Mouse (Mus musculus): ENCODE results near the gene Clpsl2. TPM values are rescaled to one million over a fixed set of nuclear protein-coding genes. Genes with fewer than 3 reads are reported as not detected.

The Clpsl2 gene
- not detected in 2 replicates for polyA plus RNA-seq (2014; fragmentation: Nextera tagmentation; extraction: Ambion mirVana)

GRCm38 (mm10) chr17:28549111-28549510, at the start of gene Clpsl2:
Gene Clpsl2, plus strand, starts transcription at chr17:28549411.
- H3K9ac ChIP-seq (ENCODE audit: low read length) = no peak within 1 kb of the TSS
- 73% methylated on average over 14 of the region's 14 CpGs for WGBS

DNA sequence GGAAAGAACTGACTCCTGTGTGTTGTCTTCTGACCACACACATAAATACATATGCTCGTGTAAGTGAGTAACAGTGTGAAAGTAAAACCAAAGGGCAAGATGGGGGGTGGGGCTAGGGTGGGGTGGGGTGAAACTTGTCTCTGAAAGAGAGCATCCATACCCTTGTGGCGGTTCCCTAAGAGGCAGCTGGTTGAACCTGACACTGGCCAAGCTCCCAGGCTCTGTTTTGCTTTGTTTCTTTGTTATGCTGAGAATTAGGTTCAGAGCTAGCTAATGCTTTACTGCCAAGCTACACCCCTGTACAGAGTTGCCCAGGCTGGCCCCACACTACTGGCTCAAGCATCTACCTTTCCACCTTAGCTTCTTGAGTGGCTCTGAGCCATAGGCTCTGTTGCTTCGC, 48.7 kb upstream of the Clpsl2 start:
- Histone ChIP-seq H3K36me3 (ENCODE audit: control insufficient read depth, insufficient read depth, low read length) (no peaks in the 10 kb centered on the region), H3K9ac (ENCODE audit: low read length) (no peak overlapping the region), H3K27me3 (ENCODE audit: control insufficient read depth, insufficient read depth, low read length) (no peaks in the 10 kb centered on the region), H3K4me2 (ENCODE audit: low read depth) (no peak overlapping the region), H3K9me3 (ENCODE audit: control insufficient read depth, low read length) (no peaks in the 10 kb centered on the region), H3K4me3 (ENCODE audit: low read depth, low read length) (no peak overlapping the region), H3K4me1 (ENCODE audit: control insufficient read depth, insufficient read depth, low read length) (no peaks in the 10 kb centered on the region), H3K27ac (ENCODE audit: low read depth, low read length) (no peak overlapping the region)
- DNase-seq (ENCODE audit: low spot score) (no peak), ATAC-seq (ENCODE audit: insufficient read depth, low FRiP score, low TSS enrichment) (no peak)
- 85% methylated on average over 3 of the region's 3 CpGs for WGBS

More at GRCm38 (mm10) chr17:28549111-28549510, at the start of gene Clpsl2:
- Histone ChIP-seq H3K4me2 (ENCODE audit: low read depth) (no peak within 1 kb of the TSS), H3K9me3 (ENCODE audit: control insufficient read depth, low read length) (no peaks in the 10 kb centered on the region), H3K27ac (ENCODE audit: low read depth, low read length) (no peak within 1 kb of the TSS), H3K4me3 (ENCODE audit: low read depth, low read length) (no peak within 1 kb of the TSS), H3K27me3 (ENCODE audit: control insufficient read depth, insufficient read depth, low read length) (no peaks in the 10 kb centered on the region), H3K4me1 (ENCODE audit: control insufficient read depth, insufficient read depth, low read length) (no peaks in the 10 kb centered on the region), H3K36me3 (ENCODE audit: control insufficient read depth, insufficient read depth, low read length) (no peaks in the 10 kb centered on the region)
- no peak for DNase-seq (ENCODE audit: low spot score)
- ATAC-seq (ENCODE audit: insufficient read depth, low FRiP score, low TSS enrichment) = no peak

- no peaks in the 10 kb centered on the region for H3K36me3 ChIP-seq (ENCODE audit: control insufficient read depth, insufficient read depth, low read length)
- DNase-seq (ENCODE audit: low spot score) = no peak
- no peak overlapping the region for H3K27ac ChIP-seq (ENCODE audit: low read depth, low read length)
- no peak overlapping the region for H3K4me3 ChIP-seq (ENCODE audit: low read depth, low read length)
- no peak for ATAC-seq (ENCODE audit: insufficient read depth, low FRiP score, low TSS enrichment)
- H3K4me2 ChIP-seq (ENCODE audit: low read depth) = no peak overlapping the region
- no peak overlapping the region for H3K9ac ChIP-seq (ENCODE audit: low read length)
- WGBS = 75% methylated on average over 7 of the region's 7 CpGs
- no peaks in the 10 kb centered on the region for H3K27me3 ChIP-seq (ENCODE audit: control insufficient read depth, insufficient read depth, low read length)
- no peaks in the 10 kb centered on the region for H3K4me1 ChIP-seq (ENCODE audit: control insufficient read depth, insufficient read depth, low read length)
- no peaks in the 10 kb centered on the region for H3K9me3 ChIP-seq (ENCODE audit: control insufficient read depth, low read length)
Observed at GRCm38 (mm10) chr17:28502196-28502821, 46.9 kb upstream of the Clpsl2 start.

DNA sequence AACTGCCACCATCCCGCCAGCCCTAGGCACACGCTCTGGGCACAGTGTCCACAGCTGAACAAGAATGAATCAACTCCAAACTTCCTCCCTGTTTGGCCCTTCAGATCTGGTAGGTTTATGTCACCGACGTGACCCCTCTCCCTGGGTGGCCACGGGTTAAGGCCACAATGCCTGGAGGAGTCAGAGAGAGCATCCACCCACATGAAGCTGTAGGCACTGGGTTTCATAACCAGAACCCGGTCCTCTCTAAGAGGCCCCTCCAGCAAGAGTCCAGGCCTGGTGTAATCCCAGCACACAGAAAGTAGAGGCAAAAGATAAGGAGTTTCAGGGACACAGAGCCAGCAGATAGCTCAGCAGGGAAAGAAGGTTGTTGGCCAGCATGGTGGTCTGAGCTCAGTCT, 45.0 kb upstream of the Clpsl2 start:
- no peak for ATAC-seq (ENCODE audit: insufficient read depth, low FRiP score, low TSS enrichment)
- H3K4me3 ChIP-seq (ENCODE audit: low read depth, low read length) = no peak overlapping the region
- no peaks in the 10 kb centered on the region for H3K9me3 ChIP-seq (ENCODE audit: control insufficient read depth, low read length)
- no peak overlapping the region for H3K4me2 ChIP-seq (ENCODE audit: low read depth)
- H3K27me3 ChIP-seq (ENCODE audit: control insufficient read depth, insufficient read depth, low read length) = no peaks in the 10 kb centered on the region
- no peaks in the 10 kb centered on the region for H3K4me1 ChIP-seq (ENCODE audit: control insufficient read depth, insufficient read depth, low read length)
- WGBS = 79% methylated on average over 6 of the region's 6 CpGs
- DNase-seq (ENCODE audit: low spot score) = no peak
- H3K27ac ChIP-seq (ENCODE audit: low read depth, low read length) = no peak overlapping the region
- no peak overlapping the region for H3K9ac ChIP-seq (ENCODE audit: low read length)
- H3K36me3 ChIP-seq (ENCODE audit: control insufficient read depth, insufficient read depth, low read length) = no peaks in the 10 kb centered on the region

- Histone ChIP-seq H3K9ac (ENCODE audit: low read length) (no peak overlapping the region), H3K36me3 (ENCODE audit: control insufficient read depth, insufficient read depth, low read length) (no peaks in the 10 kb centered on the region), H3K27me3 (ENCODE audit: control insufficient read depth, insufficient read depth, low read length) (no peaks in the 10 kb centered on the region), H3K27ac (ENCODE audit: low read depth, low read length) (no peak overlapping the region), H3K9me3 (ENCODE audit: control insufficient read depth, low read length) (no peaks in the 10 kb centered on the region), H3K4me2 (ENCODE audit: low read depth) (no peak overlapping the region), H3K4me3 (ENCODE audit: low read depth, low read length) (no peak overlapping the region), H3K4me1 (ENCODE audit: control insufficient read depth, insufficient read depth, low read length) (peaks cover 2% of the 10 kb centered on the region)
- 86% methylated on average over 4 of the region's 4 CpGs for WGBS
- DNase-seq (ENCODE audit: low spot score) = no peak
- no peak for ATAC-seq (ENCODE audit: insufficient read depth, low FRiP score, low TSS enrichment)
Observed at GRCm38 (mm10) chr17:28505591-28505990, 43.6 kb upstream of the Clpsl2 start.

DNA sequence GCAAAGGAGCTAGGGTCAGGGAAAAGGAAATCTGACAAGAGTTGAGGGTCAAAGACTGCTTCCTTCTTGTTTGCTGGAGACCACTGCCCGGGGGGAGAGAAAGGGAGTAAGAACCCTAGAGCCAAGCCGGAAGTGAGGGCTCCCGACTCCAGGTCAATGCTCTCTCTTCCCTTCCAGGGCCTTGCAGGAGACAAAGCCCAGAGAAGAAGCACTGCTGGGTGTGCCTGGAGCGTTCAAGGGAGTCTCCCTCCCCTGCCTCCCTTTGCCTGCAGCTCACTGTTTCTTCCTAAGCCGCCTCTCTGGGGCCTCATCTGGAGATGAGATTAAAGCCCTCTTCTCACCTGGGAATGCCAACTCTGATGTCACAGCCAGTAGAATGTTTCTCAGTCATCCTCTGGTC, 42.3 kb upstream of the Clpsl2 start:
- 27% methylated on average over 4 of the region's 5 CpGs for WGBS
- DNase-seq (ENCODE audit: low spot score) = no peak
- Histone ChIP-seq H3K4me2 (ENCODE audit: low read depth) (no peak overlapping the region), H3K27me3 (ENCODE audit: control insufficient read depth, insufficient read depth, low read length) (no peaks in the 10 kb centered on the region), H3K9ac (ENCODE audit: low read length) (no peak overlapping the region), H3K36me3 (ENCODE audit: control insufficient read depth, insufficient read depth, low read length) (no peaks in the 10 kb centered on the region), H3K9me3 (ENCODE audit: control insufficient read depth, low read length) (no peaks in the 10 kb centered on the region), H3K27ac (ENCODE audit: low read depth, low read length) (no peak overlapping the region), H3K4me3 (ENCODE audit: low read depth, low read length) (no peak overlapping the region), H3K4me1 (ENCODE audit: control insufficient read depth, insufficient read depth, low read length) (peaks cover 10% of the 10 kb centered on the region)
- ATAC-seq (ENCODE audit: insufficient read depth, low FRiP score, low TSS enrichment) = no peak

DNA sequence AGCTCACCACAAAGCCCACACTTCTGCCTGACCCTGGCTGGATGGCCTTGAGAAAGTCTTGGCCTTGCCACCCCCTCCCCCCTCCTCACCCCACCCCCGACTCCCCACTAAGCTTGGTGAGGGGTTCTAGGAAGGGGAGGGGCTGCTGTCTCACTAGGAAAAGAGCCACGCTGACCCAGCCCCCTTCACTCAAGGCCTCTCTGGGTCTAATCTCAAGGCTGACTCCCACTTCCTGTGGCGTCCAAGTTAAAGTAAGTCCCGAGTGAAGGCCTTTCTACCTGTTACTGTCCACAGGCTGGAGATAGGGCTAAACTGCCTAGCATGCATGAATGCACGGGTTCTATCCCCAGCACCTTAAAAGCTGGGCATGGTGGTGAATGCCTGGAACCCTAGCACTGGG, 41.7 kb upstream of the Clpsl2 start:
- no peak overlapping the region for H3K4me2 ChIP-seq (ENCODE audit: low read depth)
- no peaks in the 10 kb centered on the region for H3K9me3 ChIP-seq (ENCODE audit: control insufficient read depth, low read length)
- DNase-seq (ENCODE audit: low spot score) (no peak), ATAC-seq (ENCODE audit: insufficient read depth, low FRiP score, low TSS enrichment) (no peak)
- H3K27me3 ChIP-seq (ENCODE audit: control insufficient read depth, insufficient read depth, low read length) = no peaks in the 10 kb centered on the region
- peaks cover 10% of the 10 kb centered on the region for H3K4me1 ChIP-seq (ENCODE audit: control insufficient read depth, insufficient read depth, low read length)
- no peak overlapping the region for H3K4me3 ChIP-seq (ENCODE audit: low read depth, low read length)
- H3K9ac ChIP-seq (ENCODE audit: low read length) = no peak overlapping the region
- no peaks in the 10 kb centered on the region for H3K36me3 ChIP-seq (ENCODE audit: control insufficient read depth, insufficient read depth, low read length)
- H3K27ac ChIP-seq (ENCODE audit: low read depth, low read length) = no peak overlapping the region
- 34% methylated on average over 5 of the region's 5 CpGs for WGBS

GRCm38 (mm10) chr17:28510445-28511342, 38.5 kb upstream of the Clpsl2 start:
- WGBS = 3% methylated on average over 28 of the region's 28 CpGs
- H3K27me3 ChIP-seq (ENCODE audit: control insufficient read depth, insufficient read depth, low read length) = no peaks in the 10 kb centered on the region
- H3K4me2 ChIP-seq (ENCODE audit: low read depth) = peak overlapping the region; percentile 35
- H3K4me3 ChIP-seq (ENCODE audit: low read depth, low read length) = 0 out of 2 replicates have a peak overlapping the region, but pooled peaks have one; percentile 4
- no peaks in the 10 kb centered on the region for H3K36me3 ChIP-seq (ENCODE audit: control insufficient read depth, insufficient read depth, low read length)
- no peak for DNase-seq (ENCODE audit: low spot score)
- H3K27ac ChIP-seq (ENCODE audit: low read depth, low read length) = no peak overlapping the region
- ATAC-seq (ENCODE audit: insufficient read depth, low FRiP score, low TSS enrichment) = no peak
- H3K4me1 ChIP-seq (ENCODE audit: control insufficient read depth, insufficient read depth, low read length) = peaks cover 10% of the 10 kb centered on the region
- H3K9ac ChIP-seq (ENCODE audit: low read length) = peak overlapping the region; percentile 26
- no peaks in the 10 kb centered on the region for H3K9me3 ChIP-seq (ENCODE audit: control insufficient read depth, low read length)

Measured in neural tube, embryonic 11.5 days (tissue).